7 mouse cellular contexts compared by ENCODE assay signal in the genomic region with DNA sequence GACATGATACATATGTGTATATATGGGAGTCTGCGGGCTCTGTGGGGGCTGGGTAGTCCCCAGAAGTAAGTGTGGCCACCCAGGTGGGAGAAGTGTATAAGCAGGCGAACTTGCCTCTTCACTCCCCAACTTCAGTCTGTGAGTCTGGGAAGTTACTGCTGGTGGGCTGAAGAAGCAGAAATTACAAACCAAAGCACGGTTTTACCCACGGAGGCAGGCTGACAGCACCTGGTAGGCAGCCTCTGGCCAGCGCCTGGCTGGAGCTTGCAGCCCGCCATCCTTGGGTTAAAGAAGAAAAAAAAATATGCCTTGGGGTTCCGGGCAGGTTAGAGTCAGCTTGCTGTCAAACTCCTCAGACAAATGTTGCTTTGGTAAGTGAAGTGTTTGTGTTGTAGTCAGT.
DNase-seq lines count a peak whose midpoint lies in the region; ATAC-seq lines count a peak whose summit lies in the region.

No protein-coding gene starts in this region.

- peaks cover 9% of the 10 kb centered on the region for H3K36me3 ChIP-seq in megakaryocyte, embryonic 14.5 days (replicated peaks; ENCODE audit: low read length)
- H3K36me3 ChIP-seq in forebrain, embryonic 13.5 days (ENCODE audit: poor library complexity, severe bottlenecking): no peaks in the 10 kb centered on the region
- H3K36me3 ChIP-seq in limb, embryonic 15.5 days: 0 out of 2 replicates have a peak, but pooled peaks cover 4% of the 10 kb centered on the region

- no peak for ATAC-seq in megakaryocyte, adult 5-6 weeks (ENCODE audit: poor library complexity, severe bottlenecking)
- no peak for ATAC-seq in forebrain, embryonic 13.5 days
- ATAC-seq in limb, embryonic 15.5 days (ENCODE audit: insufficient number of reproducible peaks, low FRiP score, low TSS enrichment, low read depth): no peak

- H3K27me3 ChIP-seq in megakaryocyte, embryonic 14.5 days (replicated peaks): peaks cover 22% of the 10 kb centered on the region
- H3K27me3 ChIP-seq in forebrain, embryonic 13.5 days: no peaks in the 10 kb centered on the region
- H3K27me3 ChIP-seq in limb, embryonic 15.5 days: no peaks in the 10 kb centered on the region

- peak overlapping the region; percentile 93 for H3K9ac ChIP-seq in forebrain, embryonic 13.5 days
- peak overlapping the region; percentile 65 for H3K9ac ChIP-seq in limb, embryonic 15.5 days

- WGBS in forebrain, embryonic 13.5 days: 2% methylated on average over 7 of the region's 7 CpGs
- 2% methylated on average over 7 of the region's 7 CpGs for WGBS in limb, embryonic 15.5 days

- peak overlapping the region; percentile 95 for H3K4me3 ChIP-seq in megakaryocyte, embryonic 14.5 days (replicated peaks)
- H3K4me3 ChIP-seq in forebrain, embryonic 13.5 days: peak overlapping the region; percentile 74
- peak overlapping the region; percentile 57 for H3K4me3 ChIP-seq in limb, embryonic 15.5 days

- H3K27ac ChIP-seq in forebrain, embryonic 13.5 days: peak overlapping the region; percentile 99
- H3K27ac ChIP-seq in limb, embryonic 15.5 days: peak overlapping the region; percentile 98

- H3K4me1 ChIP-seq in megakaryocyte, embryonic 14.5 days: peaks cover 63% of the 10 kb centered on the region
- H3K4me1 ChIP-seq in forebrain, embryonic 13.5 days: peaks cover 53% of the 10 kb centered on the region
- peaks cover 44% of the 10 kb centered on the region for H3K4me1 ChIP-seq in limb, embryonic 15.5 days

- DNase-seq in thymus, postnatal 14 days: peak; percentile 37
- no peak for DNase-seq in left cerebral cortex, postnatal 4 days
- no peak for DNase-seq in frontal cortex, postnatal 25 days (ENCODE audit: low spot score in 2 of 2)

- H3K4me2 ChIP-seq in forebrain, embryonic 13.5 days: peak overlapping the region; percentile 93
- peak overlapping the region; percentile 79 for H3K4me2 ChIP-seq in limb, embryonic 15.5 days

- intact Hi-C loops in left cerebral cortex, postnatal 4 days (cut with DNase I): loop anchor here (5.0 to 10.0 kb wide), 2 partner anchors 105 to 153 kb away; no protein-coding TSS in a partner anchor

- H3K9me3 ChIP-seq in megakaryocyte, embryonic 14.5 days: no peaks in the 10 kb centered on the region
- no peaks in the 10 kb centered on the region for H3K9me3 ChIP-seq in forebrain, embryonic 13.5 days (replicated peaks)
- no peaks in the 10 kb centered on the region for H3K9me3 ChIP-seq in limb, embryonic 15.5 days
